Mouse (Mus musculus): Measurements from ENCODE around the gene Heatr5b.
"Not testable (repeated sequence)": the region's sequence is repeated elsewhere in the genome, so short reads cannot be mapped to it uniquely, and the experiment has no call there.

Gene Heatr5b

GRCm38 (mm10) chr17:78834856-78835835 is at the start of gene Heatr5b, which contains the start of gene Gpatch11:
Gene Heatr5b (minus strand): TSS chr17:78835364.
Gene Gpatch11 (plus strand): TSS chr17:78835567.
- in situ Hi-C loops (cut with MboI, MseI), result loop anchor here (5.0 kb wide), 1 partner anchor 82 kb away; the partner anchor contains the start of gene Cebpzos

- in situ Hi-C loops (cut with MboI, MseI), result no loop called here
These were observed 48.1 kb upstream of the Heatr5b start for GRCm38 (mm10) chr17:78883291-78883690.

- in situ Hi-C loops (cut with MboI, MseI), result no loop called here
These were observed 47.4 kb upstream of the Heatr5b start, which contains the start of gene Eif2ak2 for GRCm38 (mm10) chr17:78882401-78883112. Gene Eif2ak2 (minus strand): TSS chr17:78882573.

GRCm38 (mm10) chr17:78881878-78882304 is 46.7 kb upstream of the Heatr5b start:
- in situ Hi-C loops (cut with MboI, MseI), result no loop called here

GRCm38 (mm10) chr17:78873886-78874285 is 38.7 kb upstream of the Heatr5b start:
- in situ Hi-C loops (cut with MboI, MseI), result no loop called here

DNA sequence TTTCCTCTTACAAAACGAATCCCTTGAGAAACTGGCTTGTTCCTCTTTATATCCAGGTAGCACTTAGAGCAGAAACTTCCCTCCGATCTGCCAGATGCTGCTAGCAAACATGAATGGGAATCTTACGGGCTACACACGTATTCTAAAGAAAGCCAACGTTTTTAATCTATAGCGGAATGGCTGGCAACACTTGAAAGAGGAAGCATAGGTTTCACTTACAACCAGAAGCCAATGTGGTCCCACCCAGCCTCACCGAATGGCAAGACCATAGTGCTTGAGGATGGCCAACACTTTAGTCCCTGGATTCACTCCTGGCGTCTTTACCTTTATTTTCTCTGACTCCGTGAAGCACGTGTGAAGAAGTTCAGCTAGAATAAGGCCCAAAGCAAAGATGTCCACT is 21.1 kb upstream of the Heatr5b start:
- in situ Hi-C loops (cut with MboI, MseI), result no loop called here

DNA sequence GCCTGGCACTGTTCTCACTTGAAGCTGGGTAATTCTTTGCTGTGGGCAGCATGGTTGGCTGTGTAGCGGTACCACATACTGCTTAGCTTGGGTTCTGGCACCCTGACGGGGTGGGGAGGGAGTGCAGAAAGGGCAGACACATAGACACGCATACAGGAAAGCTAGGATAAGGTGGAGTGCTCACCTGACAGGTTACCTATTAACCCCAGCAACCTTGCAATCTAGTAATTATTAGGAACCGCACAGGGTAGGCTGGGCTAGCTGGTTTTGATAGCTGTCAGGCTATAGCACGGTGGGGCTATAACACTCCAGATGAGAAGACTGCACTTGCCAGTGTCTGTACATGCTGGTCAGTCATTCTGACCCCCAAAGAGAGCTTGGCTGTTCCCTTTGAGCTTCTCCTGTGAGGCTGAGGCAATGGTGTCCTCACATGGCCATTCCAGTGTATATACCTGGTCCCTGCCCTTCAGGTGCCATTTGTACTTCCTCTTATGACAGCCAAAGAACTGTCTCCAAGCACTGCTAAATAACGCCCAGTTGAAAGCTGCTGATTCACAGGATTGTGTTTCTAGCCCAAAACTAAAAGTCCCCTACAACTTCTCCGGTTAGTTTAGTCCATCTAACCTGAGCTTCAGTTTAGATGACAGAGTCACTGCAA is 7.2 kb upstream of the Heatr5b start:
- in situ Hi-C loops (cut with MboI, MseI), result no loop called here

GRCm38 (mm10) chr17:78836056-78836455 is 892 bp upstream of the Heatr5b start:
- in situ Hi-C loops (cut with MboI, MseI), result loop anchor here (5.0 kb wide), 1 partner anchor 81 kb away; the partner anchor contains the start of gene Cebpzos

- in situ Hi-C loops (cut with MboI, MseI), result no loop called here
These were observed 10.8 kb downstream of the Heatr5b start for GRCm38 (mm10) chr17:78824346-78824745.

GRCm38 (mm10) chr17:78809582-78809981 is 25.6 kb downstream of the Heatr5b start:
- in situ Hi-C loops (cut with MboI, MseI), result no loop called here

- in situ Hi-C loops (cut with MboI, MseI), result no loop called here
These were observed 26.1 kb downstream of the Heatr5b start for GRCm38 (mm10) chr17:78809019-78809418.

GRCm38 (mm10) chr17:78797222-78797621 is 37.9 kb downstream of the Heatr5b start:
- in situ Hi-C loops (cut with MboI, MseI), result no loop called here

DNA sequence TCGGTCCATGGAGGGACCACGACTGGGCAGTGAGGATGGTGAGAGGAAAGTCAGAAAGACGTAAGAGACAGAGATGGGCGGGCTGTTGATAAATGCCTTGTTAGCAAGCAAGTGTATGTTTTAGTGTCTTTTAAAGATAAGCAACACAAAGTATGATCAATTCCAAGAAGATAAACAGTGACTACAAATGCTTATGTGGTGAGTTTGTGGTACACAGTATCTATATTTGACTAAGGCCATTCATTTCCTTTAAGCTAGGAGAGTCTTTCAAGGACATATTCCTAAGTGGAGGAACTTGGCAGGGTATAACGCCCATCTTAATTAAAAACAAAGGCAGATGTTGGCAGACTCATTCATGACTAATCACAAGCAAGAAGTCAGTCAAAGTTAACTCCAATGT is 40.8 kb downstream of the Heatr5b start:
- in situ Hi-C loops (cut with MboI, MseI), result no loop called here

DNA sequence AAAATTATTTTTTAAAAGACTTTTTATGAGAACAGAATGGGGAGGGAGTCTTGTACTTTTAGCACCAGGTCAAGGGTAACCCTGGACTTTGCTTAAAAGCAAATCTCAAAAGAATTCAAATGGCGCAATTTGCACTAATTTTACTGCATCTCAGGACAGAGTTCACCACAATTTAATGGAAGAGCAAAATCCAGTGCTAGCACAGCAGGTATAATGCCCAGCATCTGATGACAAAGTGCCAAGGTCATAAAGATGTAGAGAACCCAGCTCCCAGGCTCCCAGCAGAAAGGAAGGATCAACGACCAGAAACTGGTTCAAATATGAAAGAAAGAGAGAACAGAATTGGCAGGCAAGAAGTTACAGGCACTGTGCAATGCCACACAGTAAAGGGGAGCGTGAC is 43.0 kb downstream of the Heatr5b start:
- in situ Hi-C loops (cut with MboI, MseI), result no loop called here

GRCm38 (mm10) chr17:78791690-78792070 is 43.5 kb downstream of the Heatr5b start:
- in situ Hi-C loops (cut with MboI, MseI), result no loop called here

GRCm38 (mm10) chr17:78791068-78791689 is 44.0 kb downstream of the Heatr5b start:
- in situ Hi-C loops (cut with MboI, MseI), result no loop called here

DNA sequence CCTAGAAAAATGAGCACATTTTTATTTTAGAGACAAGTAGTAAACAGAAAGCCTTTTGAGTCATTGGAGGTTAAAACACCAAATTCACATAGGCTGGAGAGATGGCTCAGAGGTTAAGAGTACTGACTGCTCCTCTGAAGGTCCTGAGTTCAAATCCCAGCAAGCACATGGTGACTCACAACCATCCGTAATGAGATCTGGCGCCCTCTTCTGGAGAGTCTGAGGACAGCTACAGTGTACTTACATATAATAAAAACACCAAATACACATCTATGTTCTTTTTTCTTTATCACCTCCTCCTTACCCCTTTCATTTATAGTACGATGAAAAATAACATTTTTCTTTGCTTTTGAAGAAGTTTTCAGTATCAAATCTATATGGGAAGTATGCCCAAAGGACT is 46.9 kb downstream of the Heatr5b start:
- in situ Hi-C loops (cut with MboI, MseI), result not testable (repeated sequence)

- in situ Hi-C loops (cut with MboI, MseI), result no loop called here
These were observed 56.4 kb downstream of the Heatr5b start for GRCm38 (mm10) chr17:78778765-78779164.

- in situ Hi-C loops (cut with MboI, MseI), result no loop called here
These were observed 62.8 kb downstream of the Heatr5b start for GRCm38 (mm10) chr17:78772317-78772716.

DNA sequence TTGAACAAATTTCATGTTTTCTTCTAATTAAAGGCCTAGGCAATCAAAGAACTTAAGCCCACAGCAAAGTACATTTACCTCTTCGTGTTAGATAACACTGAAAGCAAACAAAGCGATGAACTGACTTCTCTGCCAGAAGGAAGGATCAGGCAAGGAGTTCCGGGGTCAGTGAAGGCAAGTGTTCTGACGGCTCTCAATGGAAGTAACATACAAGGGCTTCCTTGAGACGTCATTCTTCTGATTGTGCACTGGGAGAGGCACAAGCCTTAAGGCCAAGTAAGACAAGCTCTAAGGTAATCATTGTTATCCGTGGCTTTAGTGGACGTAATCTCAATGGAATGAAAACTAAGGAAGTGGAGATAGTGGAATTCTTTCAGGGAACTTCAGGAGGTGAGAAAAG is 64.2 kb downstream of the Heatr5b start:
- in situ Hi-C loops (cut with MboI, MseI), result no loop called here

DNA sequence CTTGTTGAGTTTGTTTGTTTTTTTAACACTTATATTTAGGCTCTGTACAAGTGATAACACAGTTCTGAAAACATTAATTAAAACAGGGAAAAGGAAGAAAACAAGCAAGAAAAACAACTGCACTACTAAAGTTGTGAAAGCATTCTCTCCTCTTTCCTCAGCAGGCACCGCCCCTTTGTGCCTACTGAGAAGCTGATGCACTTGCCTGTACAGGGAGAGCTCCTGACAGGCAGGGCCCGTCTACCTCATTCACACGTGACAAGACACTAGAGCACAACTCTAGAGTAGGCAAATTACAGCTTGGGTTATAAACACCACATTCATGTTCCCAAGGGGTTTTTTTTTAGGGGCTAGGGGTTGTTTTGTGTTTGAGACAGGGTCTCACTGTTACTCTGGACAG is 65.8 kb downstream of the Heatr5b start:
- in situ Hi-C loops (cut with MboI, MseI), result no loop called here

Measured in T-helper 2 cell (primary cell).